Mouse (Mus musculus): ENCODE measurements at regions not wholly inside any gene's neighbourhood (a gene's known extent, or its start where the extent isn't known, plus 50 kb on each side); places are given as distances from the start of the nearest gene placed in this dataset.

DNA sequence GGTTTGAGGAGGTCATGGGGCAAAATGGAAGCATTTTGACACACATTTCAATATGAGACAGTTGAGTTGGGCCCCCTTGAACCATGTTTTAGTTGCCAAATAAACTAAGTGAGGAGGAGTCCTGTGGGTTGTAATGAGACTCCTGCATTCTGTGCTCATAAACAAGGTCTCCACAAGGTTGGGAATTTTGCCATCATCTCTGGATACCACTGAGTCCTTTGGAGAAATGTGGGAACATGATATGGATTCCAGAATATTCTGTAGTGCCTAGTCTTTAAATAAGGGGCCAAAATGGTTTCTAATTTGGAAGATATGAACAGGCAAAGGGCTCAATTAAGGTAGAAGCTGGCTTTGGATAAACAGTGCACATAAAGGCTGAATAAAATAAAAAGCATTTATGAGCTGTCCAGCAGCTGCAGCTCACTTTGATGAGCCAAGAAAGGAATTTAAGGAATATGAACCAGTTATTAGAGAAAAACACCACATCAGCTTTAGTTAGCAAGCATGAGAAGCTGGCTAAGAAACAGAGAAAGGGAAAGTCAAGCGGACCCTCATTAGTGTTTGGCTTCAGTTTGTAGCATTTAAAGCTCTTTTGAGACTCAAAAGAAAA is 161.3 kb upstream of the Sstr4 start:
- Histone ChIP-seq H3K4me3 (ENCODE audit: insufficient read depth, low read depth, low read length) (no peak overlapping the region), H3K4me1 (ENCODE audit: control insufficient read depth, insufficient read depth, low read length) (no peaks in the 10 kb centered on the region), H3K27ac (ENCODE audit: insufficient read depth, low read depth, low read length) (no peak overlapping the region)
- no peak for TF ChIP-seq CTCF (IDR thresholded peaks at IDR 0.05; ENCODE audit: insufficient read depth, low read depth, low read length)
- TF ChIP-seq POLR2A (IDR thresholded peaks at IDR 0.05; ENCODE audit: insufficient read depth, low read depth, low read length), result no peak
- 35% methylated on average over 1 of the region's 1 CpGs for WGBS

DNA sequence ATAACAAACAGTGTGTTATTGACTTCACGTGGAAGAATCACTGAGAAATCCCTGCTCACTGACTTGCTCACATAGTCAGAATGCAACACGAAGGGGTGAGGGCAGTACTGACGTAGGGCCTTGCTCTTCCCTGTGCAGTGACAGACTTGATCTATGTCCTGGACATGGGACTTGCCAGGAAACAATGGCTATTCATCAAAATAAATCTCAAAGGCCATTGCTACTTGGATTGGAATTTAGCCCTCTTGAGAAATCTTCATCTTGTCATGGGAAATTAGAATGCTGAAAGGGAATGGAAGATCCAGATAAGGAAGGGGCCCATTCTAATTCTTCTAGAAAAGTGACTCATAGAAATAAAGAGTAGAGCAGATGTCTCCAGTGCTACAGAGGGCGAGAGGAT is 158.0 kb upstream of the Sstr4 start:
- H3K4me1 ChIP-seq (ENCODE audit: control insufficient read depth, insufficient read depth, low read length), result no peaks in the 10 kb centered on the region
- TF ChIP-seq CTCF (IDR thresholded peaks at IDR 0.05; ENCODE audit: insufficient read depth, low read depth, low read length) (no peak), POLR2A (IDR thresholded peaks at IDR 0.05; ENCODE audit: insufficient read depth, low read depth, low read length) (no peak)
- no peak overlapping the region for H3K4me3 ChIP-seq (ENCODE audit: insufficient read depth, low read depth, low read length)
- H3K27ac ChIP-seq (ENCODE audit: insufficient read depth, low read depth, low read length), result no peak overlapping the region
- WGBS, result 91% methylated on average over 4 of the region's 4 CpGs

DNA sequence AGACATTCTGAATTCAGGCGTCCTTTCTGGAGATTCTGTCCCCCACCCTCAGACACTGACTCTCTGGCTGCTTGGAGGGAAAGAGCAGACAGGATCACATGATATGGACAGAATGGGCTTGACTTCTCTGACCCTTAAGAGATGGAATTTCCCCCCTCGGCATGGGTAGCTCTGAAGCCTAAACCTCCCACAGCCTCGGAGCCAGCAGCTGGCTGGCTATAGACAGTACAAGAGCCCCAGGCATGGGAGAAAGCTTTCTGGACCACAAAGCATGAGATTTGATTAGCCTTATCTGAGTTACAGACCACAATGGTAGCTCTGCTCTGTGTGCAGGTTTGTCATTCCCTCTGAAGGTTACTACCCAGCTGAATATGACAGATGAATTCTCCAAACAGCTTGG is 156.1 kb upstream of the Sstr4 start:
- no peaks in the 10 kb centered on the region for H3K4me1 ChIP-seq (ENCODE audit: control insufficient read depth, insufficient read depth, low read length)
- no peak overlapping the region for H3K4me3 ChIP-seq (ENCODE audit: insufficient read depth, low read depth, low read length)
- TF ChIP-seq POLR2A (IDR thresholded peaks at IDR 0.05; ENCODE audit: insufficient read depth, low read depth, low read length), result no peak
- TF ChIP-seq CTCF (IDR thresholded peaks at IDR 0.05; ENCODE audit: insufficient read depth, low read depth, low read length), result no peak
- 65% methylated on average over 3 of the region's 3 CpGs for WGBS
- H3K27ac ChIP-seq (ENCODE audit: insufficient read depth, low read depth, low read length), result no peak overlapping the region

DNA sequence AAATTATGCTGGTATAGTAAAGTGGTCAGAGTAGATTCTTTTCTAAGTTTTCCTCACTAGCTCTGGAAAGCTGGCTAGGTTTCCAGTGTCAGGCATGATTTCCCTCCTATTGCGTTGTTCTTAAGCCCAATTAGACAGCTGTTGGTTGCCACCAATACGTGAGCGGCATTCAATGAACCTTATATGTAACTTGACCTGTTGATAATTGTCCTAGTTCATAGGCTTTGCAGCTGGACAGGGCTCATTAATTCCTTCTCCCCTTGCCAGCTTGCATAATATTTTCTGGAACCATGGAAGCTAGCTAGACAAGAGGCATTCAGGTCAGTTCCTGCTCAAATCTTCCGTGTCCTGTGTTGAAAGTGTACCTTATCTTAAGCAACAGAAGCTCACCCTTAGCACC is 152.9 kb upstream of the Sstr4 start:
- 56% methylated on average over 4 of the region's 4 CpGs for WGBS

DNA sequence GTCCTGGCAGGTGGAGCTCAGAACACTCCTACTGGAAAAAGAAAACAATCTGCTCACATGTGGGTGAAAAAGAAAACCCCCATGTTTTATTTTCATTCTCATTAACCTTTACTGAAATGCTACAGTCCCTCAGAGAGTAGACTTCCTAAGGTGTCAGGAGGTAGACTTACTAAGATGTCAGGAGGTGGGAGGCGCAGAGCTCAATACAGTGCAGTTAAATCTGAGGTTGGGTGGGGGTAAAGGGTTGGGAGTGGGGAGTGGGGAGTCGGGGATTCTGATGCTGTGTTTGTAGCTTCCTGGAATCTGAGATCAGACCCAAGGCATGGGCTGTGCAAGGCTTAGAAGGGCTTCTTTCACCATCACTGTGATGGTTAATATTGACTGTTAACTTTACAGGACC is 149.6 kb upstream of the Sstr4 start:
- H3K4me1 ChIP-seq (ENCODE audit: control insufficient read depth, insufficient read depth, low read length), result no peaks in the 10 kb centered on the region
- TF ChIP-seq CTCF (IDR thresholded peaks at IDR 0.05; ENCODE audit: insufficient read depth, low read depth, low read length), result no peak
- TF ChIP-seq POLR2A (IDR thresholded peaks at IDR 0.05; ENCODE audit: insufficient read depth, low read depth, low read length), result no peak
- whole genome bisulfite sequencing, result 88% methylated on average over 2 of the region's 2 CpGs
- no peak overlapping the region for H3K4me3 ChIP-seq (ENCODE audit: insufficient read depth, low read depth, low read length)
- H3K27ac ChIP-seq (ENCODE audit: insufficient read depth, low read depth, low read length), result no peak overlapping the region

More for the DNA sequence above, 152.9 kb upstream of the Sstr4 start:
- H3K4me3 ChIP-seq (ENCODE audit: insufficient read depth, low read depth, low read length), result no peak overlapping the region
- TF ChIP-seq POLR2A (IDR thresholded peaks at IDR 0.05; ENCODE audit: insufficient read depth, low read depth, low read length) (no peak), CTCF (IDR thresholded peaks at IDR 0.05; ENCODE audit: insufficient read depth, low read depth, low read length) (no peak)
- H3K27ac ChIP-seq (ENCODE audit: insufficient read depth, low read depth, low read length), result no peak overlapping the region
- no peaks in the 10 kb centered on the region for H3K4me1 ChIP-seq (ENCODE audit: control insufficient read depth, insufficient read depth, low read length)

DNA sequence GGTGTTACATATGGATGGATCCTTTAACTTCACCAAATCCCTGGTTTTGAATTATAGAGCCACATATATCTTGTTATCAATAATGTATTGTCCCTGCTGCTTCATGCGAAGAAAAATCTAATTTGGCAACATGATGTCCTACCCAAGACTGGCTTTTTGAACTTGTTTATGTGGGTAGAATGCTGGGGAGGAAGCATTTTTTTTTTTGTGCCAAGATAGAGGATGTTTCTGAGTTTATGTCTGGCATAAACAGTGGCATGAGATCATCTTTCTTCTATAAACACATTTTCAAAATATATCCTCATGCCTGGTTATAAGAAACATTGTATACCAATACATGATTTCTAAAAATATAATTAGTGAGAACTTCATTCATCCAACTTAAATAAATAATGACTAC is 144.2 kb upstream of the Sstr4 start:
- 92% methylated on average over 1 of the region's 1 CpGs for WGBS
- H3K4me1 ChIP-seq (ENCODE audit: control insufficient read depth, insufficient read depth, low read length), result no peaks in the 10 kb centered on the region
- no peak overlapping the region for H3K27ac ChIP-seq (ENCODE audit: insufficient read depth, low read depth, low read length)
- TF ChIP-seq CTCF (IDR thresholded peaks at IDR 0.05; ENCODE audit: insufficient read depth, low read depth, low read length) (no peak), POLR2A (IDR thresholded peaks at IDR 0.05; ENCODE audit: insufficient read depth, low read depth, low read length) (no peak)
- H3K4me3 ChIP-seq (ENCODE audit: insufficient read depth, low read depth, low read length), result no peak overlapping the region

DNA sequence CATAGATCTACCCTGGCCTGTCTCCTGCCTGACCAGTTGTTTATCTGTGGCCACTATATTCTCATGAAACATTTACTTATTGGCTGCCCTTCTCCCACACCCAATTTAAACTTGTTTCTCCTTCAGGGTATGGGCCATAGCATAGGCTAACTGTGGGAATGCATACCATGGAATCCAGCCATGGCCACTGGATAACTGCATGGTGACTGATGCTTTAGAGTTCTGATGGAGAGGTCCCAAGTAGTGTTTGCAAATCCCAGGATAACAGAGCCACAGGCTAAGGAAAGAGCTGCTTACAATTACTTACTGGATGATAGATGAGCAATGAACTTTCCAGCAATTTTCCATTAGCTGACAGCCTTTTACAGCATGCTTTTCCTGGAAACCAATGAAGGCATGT is 139.5 kb upstream of the Sstr4 start:
- no peak overlapping the region for H3K27ac ChIP-seq (ENCODE audit: insufficient read depth, low read depth, low read length)
- no peak for TF ChIP-seq CTCF (IDR thresholded peaks at IDR 0.05; ENCODE audit: insufficient read depth, low read depth, low read length)
- TF ChIP-seq POLR2A (IDR thresholded peaks at IDR 0.05; ENCODE audit: insufficient read depth, low read depth, low read length), result no peak
- H3K4me1 ChIP-seq (ENCODE audit: control insufficient read depth, insufficient read depth, low read length), result no peaks in the 10 kb centered on the region
- H3K4me3 ChIP-seq (ENCODE audit: insufficient read depth, low read depth, low read length), result no peak overlapping the region

DNA sequence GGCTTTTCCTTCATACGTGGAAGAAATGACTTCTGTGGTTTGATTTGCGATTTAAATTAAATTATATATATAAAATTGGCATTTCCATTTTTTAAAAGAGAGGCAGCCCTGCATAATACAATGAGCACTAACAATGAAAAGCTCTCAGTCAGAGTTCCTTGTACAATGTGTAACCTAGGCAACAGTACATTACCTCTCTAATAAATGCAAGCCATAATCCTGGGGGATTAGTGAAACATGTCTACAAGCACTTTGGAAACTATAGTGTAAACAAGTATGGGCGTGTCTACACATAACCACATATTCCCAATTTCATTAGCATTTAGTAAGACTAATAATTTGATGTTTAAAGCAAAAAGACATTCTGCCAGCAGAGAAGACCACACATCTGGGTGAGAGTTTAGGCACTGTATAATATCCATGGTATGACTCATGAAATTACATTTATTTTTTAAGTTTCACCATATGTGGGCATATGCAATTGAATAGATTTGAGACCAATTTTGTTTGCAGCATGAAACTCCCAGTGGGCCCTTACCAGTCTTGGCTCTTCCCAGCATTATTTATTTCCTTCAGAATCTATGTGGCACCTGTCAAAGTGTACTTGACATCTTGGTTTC is 130.9 kb upstream of the Sstr4 start:
- H3K27ac ChIP-seq (ENCODE audit: insufficient read depth, low read depth, low read length), result no peak overlapping the region
- TF ChIP-seq CTCF (IDR thresholded peaks at IDR 0.05; ENCODE audit: insufficient read depth, low read depth, low read length), result no peak
- TF ChIP-seq POLR2A (IDR thresholded peaks at IDR 0.05; ENCODE audit: insufficient read depth, low read depth, low read length), result no peak
- H3K4me3 ChIP-seq (ENCODE audit: insufficient read depth, low read depth, low read length), result no peak overlapping the region
- 60% methylated on average over 3 of the region's 3 CpGs for WGBS
- no peaks in the 10 kb centered on the region for H3K4me1 ChIP-seq (ENCODE audit: control insufficient read depth, insufficient read depth, low read length)

DNA sequence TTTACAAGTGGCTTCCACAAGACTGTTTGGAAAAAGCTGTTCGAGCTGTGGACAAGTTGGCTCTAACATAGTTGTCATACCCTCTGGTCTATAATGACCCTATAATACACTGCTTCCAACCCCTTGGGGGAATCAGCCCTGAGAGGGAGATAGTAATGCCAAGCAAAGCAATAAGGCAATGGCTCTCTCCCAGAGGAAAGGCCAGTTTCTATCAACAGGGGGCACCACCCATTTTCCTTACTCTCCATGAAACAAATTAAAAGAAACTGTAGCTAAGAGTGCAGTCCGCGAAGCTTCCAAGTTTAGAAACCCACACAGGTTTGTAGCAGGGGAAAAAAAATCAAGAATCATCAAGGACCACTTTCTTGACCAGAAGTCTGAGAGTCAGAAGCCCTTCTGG is 115.9 kb upstream of the Sstr4 start:
- 89% methylated on average over 3 of the region's 3 CpGs for WGBS
- Histone ChIP-seq H3K27ac (ENCODE audit: insufficient read depth, low read depth, low read length) (no peak overlapping the region), H3K4me1 (ENCODE audit: control insufficient read depth, insufficient read depth, low read length) (no peaks in the 10 kb centered on the region), H3K4me3 (ENCODE audit: insufficient read depth, low read depth, low read length) (no peak overlapping the region)
- TF ChIP-seq CTCF (IDR thresholded peaks at IDR 0.05; ENCODE audit: insufficient read depth, low read depth, low read length) (no peak), POLR2A (IDR thresholded peaks at IDR 0.05; ENCODE audit: insufficient read depth, low read depth, low read length) (no peak)

Data from olfactory bulb, adult 2 months (tissue).